Mouse (Mus musculus) liver, adult 2 months (tissue): ENCODE measurements around the gene Ptprh. TPM values are rescaled to one million over a fixed set of nuclear protein-coding genes. Genes with fewer than 3 reads are reported as not detected.
A peak's percentile ranks its signal among the peaks of the same experiment; 100 is the strongest.

Experiments used
- DNase-seq: peaks from one replicate; pipeline ENCODE4 v3.0.0-alpha.2; 2011; ENCODE audit warnings: low read depth, low spot score; ENCODE audit errors: extremely low read depth
- H3K27ac ChIP-seq: fragments of 200-500 bp; replicated peaks from 2 replicates; pipeline ENCODE4 v1.5.1; 2012; ENCODE audit warnings: low read depth, mild to moderate bottlenecking, control low read depth, inconsistent platforms, low read length; ENCODE audit not compliant: insufficient read depth
- H3K27me3 ChIP-seq: fragments of 200-500 bp; 2 replicates; pipeline ENCODE4 v1.6.1; 2012; ENCODE audit warnings: mild to moderate bottlenecking, moderate library complexity, low read length, inconsistent platforms; ENCODE audit not compliant: control insufficient read depth, insufficient read depth
- H3K36me3 ChIP-seq: fragments of 200-500 bp; 2 replicates; pipeline ENCODE4 v1.6.1; 2012; ENCODE audit warnings: low read length, inconsistent platforms; ENCODE audit not compliant: control insufficient read depth, insufficient read depth
- H3K4me1 ChIP-seq: fragments of 200-500 bp; 2 replicates; pipeline ENCODE4 v1.6.1; 2011; ENCODE audit warnings: low read length; ENCODE audit not compliant: control insufficient read depth, insufficient read depth
- H3K4me3 ChIP-seq: fragments of 200-500 bp; 2 replicates; pipeline ENCODE4 v1.5.1; 2011; ENCODE audit warnings: low read depth, mild to moderate bottlenecking, control low read depth, low read length, moderate library complexity; ENCODE audit not compliant: insufficient read depth
- H3K79me2 ChIP-seq: fragments of 200-500 bp; 2 replicates; pipeline ENCODE4 v1.6.1; 2012; ENCODE audit warnings: inconsistent platforms, mild to moderate bottlenecking, low read length, moderate library complexity; ENCODE audit not compliant: control insufficient read depth, insufficient read depth
- H3K9ac ChIP-seq: fragments of 200-500 bp; 2 replicates; pipeline ENCODE4 v1.6.1; 2012; ENCODE audit warnings: low read depth, mild to moderate bottlenecking, control low read depth, inconsistent platforms, low read length
- CTCF ChIP-seq: fragments of 200-500 bp; IDR thresholded peaks from 2 replicates; pipeline ENCODE4 v1.5.1; 2011; ENCODE audit warnings: low read depth, low read length, control low read depth
- POLR2A ChIP-seq: fragments of 200-500 bp; IDR thresholded peaks from 2 replicates; pipeline ENCODE4 v1.6.1; 2011; ENCODE audit warnings: low read length, control low read depth; ENCODE audit not compliant: insufficient read depth; ENCODE audit errors: extremely low read depth
- WGBS: fragments of 180-500 bp; shearing (Covaris S2); methylation state at CpG from one replicate; pipeline ENCODE4 v1.1.7; 2018; 5-methylcytosine and 5-hydroxymethylcytosine counted together
- polyA plus RNA-seq: library from polyadenylated mRNA; depleted of rRNA; stranded (reverse); fragments of >200 nt; gene quantifications from 2 replicates; pipeline ENCODE4 v1.2.3, GENCODE M21; 2012
- total RNA-seq: library from RNA; depleted of rRNA; stranded (reverse); fragments of >200 nt; gene quantifications from 2 replicates; pipeline ENCODE4 v1.2.3, GENCODE M21; 2014

Ptprh gene
- total and polyA plus RNA-seq, 2 experiments, result 0.18 TPM; not detected in 1

DNA sequence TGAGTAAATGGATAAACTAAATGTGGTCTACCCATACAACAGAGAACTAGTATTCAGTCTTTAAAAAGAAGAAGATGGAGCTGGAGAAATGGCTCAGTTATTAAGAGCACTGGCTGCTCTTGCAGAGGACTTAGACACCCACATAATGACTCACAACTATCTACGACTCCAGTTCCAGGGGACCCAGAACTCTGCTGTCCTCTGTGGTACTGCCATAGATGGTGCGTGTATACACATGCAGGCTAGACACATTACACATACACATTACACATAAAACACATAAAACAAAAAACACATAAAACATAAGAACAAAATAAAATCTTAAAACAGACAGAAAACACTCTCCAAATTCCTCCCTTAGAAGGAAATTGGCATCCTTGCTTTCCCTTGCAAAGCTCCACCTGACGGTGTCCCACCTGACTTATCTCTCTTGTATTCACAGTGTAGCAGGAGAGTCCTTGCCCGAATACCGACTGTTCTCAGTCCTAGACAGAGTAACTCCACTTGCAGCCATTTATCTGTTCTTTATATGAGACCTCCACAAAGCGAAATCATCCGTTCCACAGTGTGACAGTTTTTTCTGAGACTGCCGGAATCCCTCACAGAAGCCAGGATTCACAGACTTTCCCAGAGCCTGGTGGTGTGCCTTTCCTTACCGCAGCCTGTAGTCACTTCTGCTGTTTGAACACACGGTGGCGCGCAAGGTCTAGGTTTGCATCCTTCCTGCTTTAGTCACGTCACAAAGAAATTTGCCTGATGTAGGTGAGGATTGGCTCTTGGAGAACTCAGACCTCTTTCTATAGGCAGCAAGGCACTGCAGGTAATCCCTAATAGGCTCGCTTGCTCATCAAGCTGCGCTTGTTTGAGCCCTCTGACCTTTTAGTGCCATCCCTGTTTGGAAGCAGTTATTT lies 47.3 kb downstream of the Ptprh start:
- TF ChIP-seq POLR2A, result no peak
- peak; percentile 94 for TF ChIP-seq CTCF
- 18% methylated on average over 15 of the region's 15 CpGs for WGBS

DNA sequence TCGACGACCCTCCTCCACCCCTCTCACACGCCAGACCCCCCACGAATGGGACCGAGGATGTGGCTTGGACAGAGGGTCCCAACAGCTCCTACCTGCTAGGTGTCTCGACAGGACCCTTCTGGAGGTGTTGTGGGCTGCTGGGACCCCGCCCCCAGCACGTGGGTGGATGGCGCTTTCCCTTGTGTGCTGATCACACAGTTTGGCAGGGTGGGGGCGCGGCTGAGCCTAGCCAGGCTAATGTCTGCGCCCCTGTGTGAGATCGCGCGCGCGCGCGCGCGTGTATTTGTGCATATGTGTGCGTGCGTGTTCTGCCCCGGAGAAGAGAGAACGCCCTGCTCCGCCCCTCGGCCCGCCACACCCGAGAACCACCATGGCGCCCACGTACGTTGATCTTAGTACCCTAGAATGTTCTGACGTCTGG lies 56.6 kb downstream of the Ptprh start, which contains the start of gene Syt5:
Syt5 (minus strand) TSS at position 321 of the 421 bp plus-strand sequence.
- H3K27me3 ChIP-seq, result peaks cover 8% of the 10 kb centered on the region; the same call in 1 of the 2 replicates
- H3K36me3 ChIP-seq, result no peaks in the 10 kb centered on the region
- no peak within 1 kb of the TSS for H3K9ac ChIP-seq
- TF ChIP-seq CTCF, result no peak
- TF ChIP-seq POLR2A, result no peak
- H3K27ac ChIP-seq, result no peak within 1 kb of the TSS
- no peaks in the 10 kb centered on the region for H3K79me2 ChIP-seq
- no peak for DNase-seq
- H3K4me1 ChIP-seq, result no peaks in the 10 kb centered on the region
- WGBS, result 5% methylated on average over 33 of the region's 33 CpGs
- no peak within 1 kb of the TSS for H3K4me3 ChIP-seq

More for the DNA sequence above, 47.3 kb downstream of the Ptprh start:
- H3K79me2 ChIP-seq, result no peaks in the 10 kb centered on the region
- H3K9ac ChIP-seq, result no peak overlapping the region
- no peaks in the 10 kb centered on the region for H3K36me3 ChIP-seq
- H3K27me3 ChIP-seq, result no peaks in the 10 kb centered on the region
- H3K27ac ChIP-seq, result no peak overlapping the region
- H3K4me1 ChIP-seq, result no peaks in the 10 kb centered on the region
- H3K4me3 ChIP-seq, result no peak overlapping the region
- peak; percentile 60 for DNase-seq

GRCm38 (mm10) chr7:4546591-4547131 lies 57.2 kb downstream of the Ptprh start:
- DNase-seq, result no peak
- TF ChIP-seq CTCF, result no peak
- TF ChIP-seq POLR2A, result no peak
- H3K9ac ChIP-seq, result no peak overlapping the region
- no peak overlapping the region for H3K27ac ChIP-seq
- H3K4me1 ChIP-seq, result no peaks in the 10 kb centered on the region
- H3K79me2 ChIP-seq, result no peaks in the 10 kb centered on the region
- no peaks in the 10 kb centered on the region for H3K36me3 ChIP-seq
- peaks cover 8% of the 10 kb centered on the region; the same call in 1 of the 2 replicates for H3K27me3 ChIP-seq
- H3K4me3 ChIP-seq, result no peak overlapping the region
- WGBS, result 5% methylated on average over 26 of the region's 26 CpGs

GRCm38 (mm10) chr7:4546050-4546449 lies 57.8 kb downstream of the Ptprh start:
- WGBS, result 74% methylated on average over 15 of the region's 15 CpGs
- Histone ChIP-seq H3K27ac (no peak overlapping the region), H3K4me3 (no peak overlapping the region), H3K36me3 (no peaks in the 10 kb centered on the region), H3K9ac (no peak overlapping the region), H3K4me1 (no peaks in the 10 kb centered on the region), H3K27me3 (peaks cover 8% of the 10 kb centered on the region; the same call in 1 of the 2 replicates), H3K79me2 (no peaks in the 10 kb centered on the region)
- TF ChIP-seq POLR2A, result no peak
- no peak for TF ChIP-seq CTCF
- no peak for DNase-seq

GRCm38 (mm10) chr7:4542013-4542412 lies 61.8 kb downstream of the Ptprh start:
- Histone ChIP-seq H3K4me3 (no peak overlapping the region), H3K4me1 (no peaks in the 10 kb centered on the region), H3K9ac (no peak overlapping the region)

More at GRCm38 (mm10) chr7:4542013-4542412, 61.8 kb downstream of the Ptprh start:
- no peaks in the 10 kb centered on the region for H3K79me2 ChIP-seq
- H3K27me3 ChIP-seq, result peaks cover 3% of the 10 kb centered on the region; the same call in 1 of the 2 replicates
- WGBS, result 52% methylated on average over 17 of the region's 17 CpGs
- H3K36me3 ChIP-seq, result no peaks in the 10 kb centered on the region
- no peak overlapping the region for H3K27ac ChIP-seq
- DNase-seq, result no peak
- TF ChIP-seq POLR2A (no peak), CTCF (no peak)
